Mouse (Mus musculus): ENCODE results near the gene Slc20a1.

The Slc20a1 gene

GRCm38 (mm10) chr2:129198436-129199327 is at the start of gene Slc20a1:
Gene Slc20a1 (plus strand): TSS chr2:129198764.
- in situ Hi-C loops (cut with MboI, MseI): no loop called here

GRCm38 (mm10) chr2:129148836-129149235 is 49.7 kb upstream of the Slc20a1 start:
- in situ Hi-C loops (cut with MboI, MseI): no loop called here

- in situ Hi-C loops (cut with MboI, MseI): no loop called here
Observed at GRCm38 (mm10) chr2:129150386-129150785, 48.2 kb upstream of the Slc20a1 start.

GRCm38 (mm10) chr2:129151111-129151510 is 47.5 kb upstream of the Slc20a1 start:
- in situ Hi-C loops (cut with MboI, MseI): no loop called here

GRCm38 (mm10) chr2:129152751-129153150 is 45.8 kb upstream of the Slc20a1 start:
- in situ Hi-C loops (cut with MboI, MseI): no loop called here

GRCm38 (mm10) chr2:129164815-129165214 is 33.7 kb upstream of the Slc20a1 start:
- in situ Hi-C loops (cut with MboI, MseI): no loop called here

GRCm38 (mm10) chr2:129166466-129167463 is 31.8 kb upstream of the Slc20a1 start:
- in situ Hi-C loops (cut with MboI, MseI): no loop called here

GRCm38 (mm10) chr2:129173386-129173785 is 25.2 kb upstream of the Slc20a1 start:
- in situ Hi-C loops (cut with MboI, MseI): no loop called here

- in situ Hi-C loops (cut with MboI, MseI): no loop called here
Observed at GRCm38 (mm10) chr2:129174474-129174873, 24.1 kb upstream of the Slc20a1 start.

GRCm38 (mm10) chr2:129175636-129176035 is 22.9 kb upstream of the Slc20a1 start:
- in situ Hi-C loops (cut with MboI, MseI): loop anchor here (5.0 kb wide), 1 partner anchor 82 kb away; no protein-coding TSS in a partner anchor

GRCm38 (mm10) chr2:129176676-129177420 is 21.7 kb upstream of the Slc20a1 start:
- in situ Hi-C loops (cut with MboI, MseI): loop anchor here (5.0 kb wide), 1 partner anchor 80 kb away; no protein-coding TSS in a partner anchor

GRCm38 (mm10) chr2:129177661-129178060 is 20.9 kb upstream of the Slc20a1 start:
- in situ Hi-C loops (cut with MboI, MseI): loop anchor here (5.0 kb wide), 1 partner anchor 80 kb away; no protein-coding TSS in a partner anchor

GRCm38 (mm10) chr2:129178182-129178908 is 20.2 kb upstream of the Slc20a1 start:
- in situ Hi-C loops (cut with MboI, MseI): loop anchor here (5.0 kb wide), 1 partner anchor 79 kb away; no protein-coding TSS in a partner anchor

- in situ Hi-C loops (cut with MboI, MseI): loop anchor here (5.0 kb wide), 1 partner anchor 77 kb away; no protein-coding TSS in a partner anchor
Observed at GRCm38 (mm10) chr2:129179946-129180853, 18.4 kb upstream of the Slc20a1 start.

GRCm38 (mm10) chr2:129181509-129181908 is 17.1 kb upstream of the Slc20a1 start:
- in situ Hi-C loops (cut with MboI, MseI): no loop called here

GRCm38 (mm10) chr2:129182412-129182811 is 16.2 kb upstream of the Slc20a1 start:
- in situ Hi-C loops (cut with MboI, MseI): no loop called here

- in situ Hi-C loops (cut with MboI, MseI): no loop called here
Observed at GRCm38 (mm10) chr2:129183561-129184031, 15.0 kb upstream of the Slc20a1 start.

GRCm38 (mm10) chr2:129184853-129185252 is 13.7 kb upstream of the Slc20a1 start:
- in situ Hi-C loops (cut with MboI, MseI): no loop called here

All from T-helper 2 cell (primary cell).